Mouse (Mus musculus) stomach, postnatal 0 days (tissue): ENCODE data around the gene D17Wsu92e. TPM values are rescaled to one million over a fixed set of nuclear protein-coding genes. Genes with fewer than 3 reads are reported as not detected.

Source experiments
- ATAC-seq: fragments of 200-750 bp; cut with Nextera tagmentation; 2 replicates; pipeline ENCODE4 v1.8.0; 2017; ENCODE audit not compliant: low FRiP score, low TSS enrichment
- DNase-seq: peaks from one replicate; pipeline ENCODE4 v3.0.0-alpha.2; 2016; ENCODE audit warnings: low spot score
- H3K27ac ChIP-seq: fragments of 300-500 bp; sonication (generic); replicated peaks from 2 replicates; pipeline ENCODE4 v1.5.1; 2014; ENCODE audit warnings: mild to moderate bottlenecking, control low read depth
- H3K27me3 ChIP-seq: fragments of 300-500 bp; sonication (generic); 2 replicates; pipeline ENCODE4 v1.6.1; 2014; ENCODE audit warnings: low read length; ENCODE audit not compliant: control insufficient read depth, insufficient read depth
- H3K36me3 ChIP-seq: fragments of 300-500 bp; sonication (generic); 2 replicates; pipeline ENCODE4 v1.6.1; 2014; ENCODE audit warnings: low read length, mixed read lengths; ENCODE audit not compliant: control insufficient read depth, insufficient read depth
- H3K4me1 ChIP-seq: fragments of 300-500 bp; sonication (generic); replicated peaks from 2 replicates; pipeline ENCODE4 v1.6.1; 2014; ENCODE audit warnings: antibody characterized with exemption; ENCODE audit not compliant: control insufficient read depth, insufficient read depth
- H3K4me2 ChIP-seq: fragments of 300-500 bp; sonication (generic); replicated peaks from 2 replicates; pipeline ENCODE4 v1.6.1; 2014; ENCODE audit warnings: low read depth, mild to moderate bottlenecking, control low read depth, moderate library complexity
- H3K4me3 ChIP-seq: fragments of 300-500 bp; sonication (generic); 2 replicates; pipeline ENCODE4 v1.5.1; 2014; ENCODE audit warnings: low read depth, low read length, control low read depth
- H3K9ac ChIP-seq: fragments of 300-500 bp; sonication (generic); 2 replicates; pipeline ENCODE4 v1.6.1; 2014; ENCODE audit warnings: mild to moderate bottlenecking, low read length, control low read depth, mixed read lengths
- H3K9me3 ChIP-seq: fragments of 300-500 bp; sonication (generic); 2 replicates; pipeline ENCODE4 v1.6.1; 2016; ENCODE audit warnings: low read length; ENCODE audit not compliant: control insufficient read depth
- CTCF ChIP-seq: IDR thresholded peaks from 2 replicates; pipeline ENCODE4 v1.5.1; 2016; ENCODE audit warnings: antibody characterized with exemption, low read depth, mild to moderate bottlenecking, moderate library complexity
- EP300 ChIP-seq: optimal IDR thresholded peaks from 2 replicates; pipeline ENCODE3; 2016; ENCODE audit warnings: antibody characterized with exemption
- WGBS: fragments of 180-500 bp; shearing (Covaris S2); extraction: QIAGEN DNeasy Blood & Tissue Kit; methylation state at CpG from one replicate; pipeline ENCODE4 v1.1.7; 2014; 5-methylcytosine and 5-hydroxymethylcytosine counted together
- polyA plus RNA-seq: library from polyadenylated mRNA; unstranded; fragments of >200 nt; fragmentation: Nextera tagmentation; extraction: Ambion mirVana; gene quantifications from 2 replicates; pipeline ENCODE4 v1.2.1, GENCODE M21; 2015

The D17Wsu92e gene
- polyA plus RNA-seq, 1 experiment from 2014 or later: 23.3 TPM

GRCm38 (mm10) chr17:27788456-27789172, 31.8 kb downstream of the D17Wsu92e start:
- 91% methylated on average over 6 of the region's 6 CpGs for WGBS
- H3K4me2 ChIP-seq: no peak overlapping the region
- H3K9ac ChIP-seq: no peak overlapping the region
- peaks cover 8% of the 10 kb centered on the region; the same call in 1 of the 2 replicates for H3K36me3 ChIP-seq
- no peak overlapping the region for H3K4me3 ChIP-seq
- H3K27ac ChIP-seq: no peak overlapping the region
- DNase-seq (no peak), ATAC-seq (no peak)
- H3K9me3 ChIP-seq: no peaks in the 10 kb centered on the region
- no peaks in the 10 kb centered on the region for H3K4me1 ChIP-seq
- H3K27me3 ChIP-seq: no peaks in the 10 kb centered on the region
- no peak for TF ChIP-seq EP300
- TF ChIP-seq CTCF: no peak

DNA sequence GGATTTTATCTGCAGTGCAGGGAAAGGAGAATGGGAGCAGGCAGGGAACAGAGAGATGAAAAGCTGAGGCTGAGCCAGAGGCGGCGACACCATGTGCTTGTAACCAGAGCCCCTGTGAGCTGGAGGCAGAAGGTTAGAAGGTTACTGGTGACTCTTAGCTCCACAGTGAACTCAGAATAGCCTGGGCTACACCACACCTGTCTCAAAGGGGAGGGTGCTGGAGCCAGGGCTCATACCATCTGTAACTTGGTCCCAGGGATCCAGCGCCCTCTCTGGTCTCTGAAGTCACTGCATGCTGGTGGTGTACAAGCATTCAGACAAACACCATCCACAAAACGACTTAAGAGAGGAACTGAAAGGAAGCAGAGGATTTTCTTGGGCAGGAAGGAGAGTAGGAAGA, 36.9 kb downstream of the D17Wsu92e start:
- ATAC-seq (no peak), DNase-seq (no peak)
- Histone ChIP-seq H3K9me3 (no peaks in the 10 kb centered on the region), H3K9ac (no peak overlapping the region), H3K36me3 (peaks cover 5% of the 10 kb centered on the region; the same call in 1 of the 2 replicates), H3K4me3 (no peak overlapping the region), H3K27me3 (no peaks in the 10 kb centered on the region), H3K4me1 (no peaks in the 10 kb centered on the region), H3K27ac (no peak overlapping the region), H3K4me2 (no peak overlapping the region)
- TF ChIP-seq EP300 (no peak), CTCF (peak; percentile 36)
- 81% methylated on average over 4 of the region's 4 CpGs for WGBS

DNA sequence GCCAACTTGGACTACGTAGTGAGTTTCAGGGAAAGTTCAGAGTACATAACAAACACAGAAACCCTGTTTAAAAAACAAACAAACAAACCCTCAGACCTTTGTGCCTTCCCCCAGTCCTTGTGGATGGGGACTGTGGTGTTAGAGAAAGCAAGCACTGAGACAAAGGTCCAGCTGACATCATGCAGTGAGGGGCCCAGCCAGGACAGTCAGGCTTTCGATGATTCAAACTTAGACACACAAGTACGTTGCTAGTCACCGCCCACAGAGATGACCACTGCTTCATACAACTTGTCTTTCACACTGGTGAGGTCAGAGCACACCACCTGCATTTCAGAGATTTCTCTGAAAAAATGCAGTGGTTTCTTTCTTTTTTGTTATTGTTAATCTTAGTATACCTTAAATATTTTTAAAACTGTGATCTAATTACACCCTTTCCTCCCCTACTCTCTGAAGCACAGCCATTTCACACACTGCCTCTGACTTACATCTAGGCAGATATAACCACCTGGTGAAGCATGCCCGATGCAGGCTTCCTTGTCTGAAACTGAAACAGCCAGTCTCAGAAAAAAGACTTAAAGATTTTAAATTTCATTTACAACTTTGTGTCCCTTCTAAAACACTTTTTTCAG, 39.3 kb downstream of the D17Wsu92e start:
- peak; percentile 76 for ATAC-seq

GRCm38 (mm10) chr17:27779755-27780154, 40.7 kb downstream of the D17Wsu92e start:
- no peak overlapping the region for H3K4me2 ChIP-seq
- no peak overlapping the region for H3K4me3 ChIP-seq
- no peak overlapping the region for H3K9ac ChIP-seq
- WGBS: 54% methylated on average over 3 of the region's 3 CpGs
- no peak overlapping the region; the same call in 1 of the 2 replicates for H3K27ac ChIP-seq
- ATAC-seq (no peak), DNase-seq (no peak)
- TF ChIP-seq EP300: no peak
- TF ChIP-seq CTCF: no peak
- no peaks in the 10 kb centered on the region for H3K27me3 ChIP-seq
- H3K36me3 ChIP-seq: peaks cover 3% of the 10 kb centered on the region; the same call in 1 of the 2 replicates
- no peaks in the 10 kb centered on the region for H3K4me1 ChIP-seq
- no peaks in the 10 kb centered on the region for H3K9me3 ChIP-seq

More for the DNA sequence above, 39.3 kb downstream of the D17Wsu92e start:
- no peak overlapping the region for H3K4me3 ChIP-seq
- no peaks in the 10 kb centered on the region for H3K27me3 ChIP-seq
- peaks cover 5% of the 10 kb centered on the region; the same call in 1 of the 2 replicates for H3K36me3 ChIP-seq
- DNase-seq: peak; percentile 50
- H3K27ac ChIP-seq: no peak overlapping the region
- TF ChIP-seq EP300: no peak
- no peak for TF ChIP-seq CTCF
- WGBS: 60% methylated on average over 5 of the region's 5 CpGs
- H3K4me1 ChIP-seq: no peaks in the 10 kb centered on the region
- no peak overlapping the region for H3K4me2 ChIP-seq
- no peak overlapping the region for H3K9ac ChIP-seq
- H3K9me3 ChIP-seq: no peaks in the 10 kb centered on the region

DNA sequence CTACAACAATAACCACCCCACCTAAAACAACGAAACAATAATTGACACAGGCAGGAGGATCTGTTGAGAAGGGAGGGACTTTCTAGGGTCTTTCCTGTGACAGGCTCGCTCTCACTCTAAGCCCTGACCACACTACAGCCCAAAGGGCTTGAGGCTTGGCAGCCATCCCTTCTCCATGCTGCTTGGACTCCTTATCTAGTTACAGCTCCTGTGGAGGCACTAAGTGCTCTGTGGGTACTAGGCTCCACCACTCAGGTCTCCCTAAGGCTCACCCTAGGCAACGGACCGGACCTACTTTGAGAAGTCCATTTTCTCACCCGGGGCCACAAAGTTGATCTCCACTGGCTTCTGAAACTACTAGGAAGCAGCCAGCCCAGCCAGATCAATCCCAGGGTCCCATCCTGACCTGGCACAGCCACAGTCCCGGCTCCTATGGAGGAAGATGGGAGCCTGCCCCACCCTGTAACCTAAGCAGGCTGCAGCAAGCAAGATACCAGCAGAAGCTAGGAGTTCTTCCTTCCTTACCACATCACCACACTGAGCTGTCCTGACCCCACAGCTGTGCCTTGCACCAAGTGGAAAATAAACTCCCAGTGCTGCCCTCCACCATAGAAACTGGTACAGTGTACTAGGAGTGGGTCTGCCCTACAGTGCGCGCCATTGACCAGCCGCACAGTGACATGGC, 41.6 kb downstream of the D17Wsu92e start:
- H3K27ac ChIP-seq: peak overlapping the region; percentile 41; the same call in 1 of the 2 replicates
- 87% methylated on average over 9 of the region's 9 CpGs for WGBS

More for the DNA sequence above, 41.6 kb downstream of the D17Wsu92e start:
- TF ChIP-seq CTCF (no peak), EP300 (no peak)
- Histone ChIP-seq H3K27me3 (no peaks in the 10 kb centered on the region), H3K4me1 (no peaks in the 10 kb centered on the region), H3K9ac (no peak overlapping the region), H3K36me3 (peaks cover 3% of the 10 kb centered on the region; the same call in 1 of the 2 replicates), H3K4me2 (no peak overlapping the region), H3K4me3 (no peak overlapping the region), H3K9me3 (no peaks in the 10 kb centered on the region)
- DNase-seq: no peak
- peak; percentile 19; the same call in 1 of the 2 replicates for ATAC-seq
